Mouse (Mus musculus): ENCODE measurements at regions not wholly inside any gene's neighbourhood (a gene's known extent, or its start where the extent isn't known, plus 50 kb on each side); places are given as distances from the start of the nearest gene placed in this dataset.

GRCm38 (mm10) chr10:119395048-119395447 is 58.6 kb upstream of the Grip1 start:
- Histone ChIP-seq H3K36me3 (replicated peaks; ENCODE audit: control insufficient read depth, insufficient read depth, low read depth, low read length) (no peaks in the 10 kb centered on the region), H3K27me3 (ENCODE audit: control insufficient read depth, insufficient read depth, low read length) (no peaks in the 10 kb centered on the region), H3K9ac (replicated peaks; ENCODE audit: low read length) (no peak overlapping the region), H3K9me3 (replicated peaks; ENCODE audit: control insufficient read depth, low read length) (no peaks in the 10 kb centered on the region), H3K4me3 (ENCODE audit: low read depth, low read length) (no peak overlapping the region), H3K4me2 (ENCODE audit: low read depth, low read length) (no peak overlapping the region), H3K4me1 (ENCODE audit: control insufficient read depth, insufficient read depth, low read length) (no peaks in the 10 kb centered on the region), H3K27ac (replicated peaks; ENCODE audit: low read depth, low read length) (no peak overlapping the region)
- ATAC-seq (replicated peaks; ENCODE audit: insufficient number of reproducible peaks, low FRiP score, low TSS enrichment, low read depth): no peak
- WGBS: 78% methylated on average over 5 of the region's 5 CpGs
- no peak for DNase-seq (ENCODE audit: low spot score)

DNA sequence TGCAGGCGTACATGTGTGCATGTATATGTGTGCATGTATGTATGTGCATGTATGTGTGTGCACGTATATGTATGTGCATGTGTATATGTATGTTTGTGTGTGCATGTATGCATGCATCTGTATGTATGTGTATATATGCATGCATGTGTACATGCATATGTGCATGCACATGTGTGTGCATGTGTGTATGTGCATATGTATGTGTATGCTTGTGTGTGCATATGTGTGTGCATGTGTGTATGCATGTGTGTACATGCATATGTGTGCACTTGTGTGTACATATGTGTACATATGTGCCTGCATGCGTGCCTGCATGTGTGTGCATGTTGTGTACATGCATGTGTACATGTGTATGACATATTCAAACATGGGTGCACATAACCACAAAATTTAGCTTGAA is 65.7 kb upstream of the Grip1 start:
- no peaks in the 10 kb centered on the region for H3K27me3 ChIP-seq (ENCODE audit: control insufficient read depth, insufficient read depth, low read length)
- no peak overlapping the region for H3K4me2 ChIP-seq (ENCODE audit: low read depth, low read length)
- ATAC-seq (replicated peaks; ENCODE audit: insufficient number of reproducible peaks, low FRiP score, low TSS enrichment, low read depth): no peak
- no peaks in the 10 kb centered on the region for H3K9me3 ChIP-seq (replicated peaks; ENCODE audit: control insufficient read depth, low read length)
- DNase-seq (ENCODE audit: low spot score): no peak
- no peaks in the 10 kb centered on the region for H3K4me1 ChIP-seq (ENCODE audit: control insufficient read depth, insufficient read depth, low read length)
- WGBS: 90% methylated on average over 3 of the region's 3 CpGs
- no peak overlapping the region for H3K9ac ChIP-seq (replicated peaks; ENCODE audit: low read length)
- H3K36me3 ChIP-seq (replicated peaks; ENCODE audit: control insufficient read depth, insufficient read depth, low read depth, low read length): no peaks in the 10 kb centered on the region
- H3K27ac ChIP-seq (replicated peaks; ENCODE audit: low read depth, low read length): no peak overlapping the region
- H3K4me3 ChIP-seq (ENCODE audit: low read depth, low read length): no peak overlapping the region

DNA sequence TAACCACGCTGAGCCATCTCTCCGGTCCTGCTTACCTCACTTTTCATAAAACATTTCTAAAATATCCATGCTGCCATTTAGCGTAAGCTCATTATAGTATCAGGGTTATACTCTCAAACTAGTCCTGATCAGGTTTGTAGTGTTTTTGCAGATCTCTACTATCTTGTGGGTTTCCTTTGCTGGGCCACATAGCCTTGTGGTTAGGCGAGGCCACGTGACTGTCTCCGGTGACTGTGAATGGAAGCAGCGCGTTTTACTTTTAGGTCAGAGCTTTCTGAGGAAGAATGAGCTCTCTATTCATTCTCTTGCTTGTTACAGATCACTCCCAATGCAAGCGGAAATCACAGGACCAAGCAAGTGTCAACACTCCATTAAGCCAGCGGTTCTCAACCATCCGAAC is 71.4 kb upstream of the Grip1 start:
- H3K4me2 ChIP-seq (ENCODE audit: low read depth, low read length): no peak overlapping the region
- no peaks in the 10 kb centered on the region for H3K27me3 ChIP-seq (ENCODE audit: control insufficient read depth, insufficient read depth, low read length)
- DNase-seq (ENCODE audit: low spot score) (no peak), ATAC-seq (replicated peaks; ENCODE audit: insufficient number of reproducible peaks, low FRiP score, low TSS enrichment, low read depth) (no peak)
- no peaks in the 10 kb centered on the region for H3K36me3 ChIP-seq (replicated peaks; ENCODE audit: control insufficient read depth, insufficient read depth, low read depth, low read length)
- no peak overlapping the region for H3K4me3 ChIP-seq (ENCODE audit: low read depth, low read length)
- H3K4me1 ChIP-seq (ENCODE audit: control insufficient read depth, insufficient read depth, low read length): no peaks in the 10 kb centered on the region
- 90% methylated on average over 11 of the region's 11 CpGs for WGBS
- H3K9ac ChIP-seq (replicated peaks; ENCODE audit: low read length): no peak overlapping the region
- H3K27ac ChIP-seq (replicated peaks; ENCODE audit: low read depth, low read length): no peak overlapping the region
- no peaks in the 10 kb centered on the region for H3K9me3 ChIP-seq (replicated peaks; ENCODE audit: control insufficient read depth, low read length)

DNA sequence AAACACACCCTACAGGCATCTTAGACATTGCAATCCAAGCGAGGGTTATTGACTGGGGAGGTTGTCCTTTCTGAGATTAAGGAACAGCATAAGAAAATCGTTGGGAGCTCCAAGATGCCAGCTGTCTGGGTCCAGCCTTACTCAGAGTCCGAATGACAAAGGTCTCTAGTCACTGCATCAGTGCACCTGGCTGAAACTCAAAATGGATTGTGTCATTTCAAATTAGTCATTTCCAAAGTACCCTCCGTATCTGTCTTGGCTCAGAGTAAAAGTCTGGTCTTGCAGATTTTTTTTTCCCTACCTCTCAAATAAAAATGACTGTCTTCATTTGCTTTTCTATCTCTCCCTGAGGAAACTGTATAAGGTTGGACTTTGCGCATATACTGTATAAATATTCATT is 85.1 kb upstream of the Grip1 start:
- no peak overlapping the region for H3K4me3 ChIP-seq (ENCODE audit: low read depth, low read length)
- H3K27ac ChIP-seq (replicated peaks; ENCODE audit: low read depth, low read length): no peak overlapping the region
- H3K4me2 ChIP-seq (ENCODE audit: low read depth, low read length): no peak overlapping the region
- no peak for ATAC-seq (replicated peaks; ENCODE audit: insufficient number of reproducible peaks, low FRiP score, low TSS enrichment, low read depth)
- H3K9me3 ChIP-seq (replicated peaks; ENCODE audit: control insufficient read depth, low read length): no peaks in the 10 kb centered on the region
- WGBS: 68% methylated on average over 5 of the region's 5 CpGs
- no peaks in the 10 kb centered on the region for H3K4me1 ChIP-seq (ENCODE audit: control insufficient read depth, insufficient read depth, low read length)
- no peaks in the 10 kb centered on the region for H3K36me3 ChIP-seq (replicated peaks; ENCODE audit: control insufficient read depth, insufficient read depth, low read depth, low read length)
- H3K27me3 ChIP-seq (ENCODE audit: control insufficient read depth, insufficient read depth, low read length): no peaks in the 10 kb centered on the region
- DNase-seq (ENCODE audit: low spot score): no peak
- no peak overlapping the region for H3K9ac ChIP-seq (replicated peaks; ENCODE audit: low read length)

- peak; percentile 48 for DNase-seq (ENCODE audit: low spot score)
- 49% methylated on average over 3 of the region's 3 CpGs for WGBS
Measured at GRCm38 (mm10) chr10:119363616-119364015, 90.0 kb upstream of the Grip1 start.

GRCm38 (mm10) chr10:119358730-119359292 is 94.8 kb upstream of the Grip1 start:
- 70% methylated on average over 7 of the region's 7 CpGs for WGBS
- Histone ChIP-seq H3K4me2 (ENCODE audit: low read depth, low read length) (no peak overlapping the region), H3K36me3 (replicated peaks; ENCODE audit: control insufficient read depth, insufficient read depth, low read depth, low read length) (no peaks in the 10 kb centered on the region), H3K4me3 (ENCODE audit: low read depth, low read length) (no peak overlapping the region), H3K4me1 (ENCODE audit: control insufficient read depth, insufficient read depth, low read length) (no peaks in the 10 kb centered on the region), H3K9ac (replicated peaks; ENCODE audit: low read length) (no peak overlapping the region), H3K27ac (replicated peaks; ENCODE audit: low read depth, low read length) (no peak overlapping the region), H3K9me3 (replicated peaks; ENCODE audit: control insufficient read depth, low read length) (no peaks in the 10 kb centered on the region), H3K27me3 (ENCODE audit: control insufficient read depth, insufficient read depth, low read length) (no peaks in the 10 kb centered on the region)
- no peak for ATAC-seq (replicated peaks; ENCODE audit: insufficient number of reproducible peaks, low FRiP score, low TSS enrichment, low read depth)
- no peak for DNase-seq (ENCODE audit: low spot score)

More at GRCm38 (mm10) chr10:119363616-119364015, 90.0 kb upstream of the Grip1 start:
- H3K27me3 ChIP-seq (ENCODE audit: control insufficient read depth, insufficient read depth, low read length): no peaks in the 10 kb centered on the region
- H3K4me1 ChIP-seq (ENCODE audit: control insufficient read depth, insufficient read depth, low read length): no peaks in the 10 kb centered on the region
- no peak overlapping the region for H3K27ac ChIP-seq (replicated peaks; ENCODE audit: low read depth, low read length)
- H3K4me3 ChIP-seq (ENCODE audit: low read depth, low read length): no peak overlapping the region
- no peaks in the 10 kb centered on the region for H3K9me3 ChIP-seq (replicated peaks; ENCODE audit: control insufficient read depth, low read length)
- H3K36me3 ChIP-seq (replicated peaks; ENCODE audit: control insufficient read depth, insufficient read depth, low read depth, low read length): no peaks in the 10 kb centered on the region
- no peak overlapping the region for H3K9ac ChIP-seq (replicated peaks; ENCODE audit: low read length)
- no peak overlapping the region for H3K4me2 ChIP-seq (ENCODE audit: low read depth, low read length)
- ATAC-seq (replicated peaks; ENCODE audit: insufficient number of reproducible peaks, low FRiP score, low TSS enrichment, low read depth): no peak

- Histone ChIP-seq H3K4me2 (ENCODE audit: low read depth, low read length) (no peak overlapping the region), H3K27ac (replicated peaks; ENCODE audit: low read depth, low read length) (no peak overlapping the region), H3K4me3 (ENCODE audit: low read depth, low read length) (no peak overlapping the region), H3K9ac (replicated peaks; ENCODE audit: low read length) (no peak overlapping the region), H3K4me1 (ENCODE audit: control insufficient read depth, insufficient read depth, low read length) (no peaks in the 10 kb centered on the region), H3K27me3 (ENCODE audit: control insufficient read depth, insufficient read depth, low read length) (no peaks in the 10 kb centered on the region), H3K36me3 (replicated peaks; ENCODE audit: control insufficient read depth, insufficient read depth, low read depth, low read length) (no peaks in the 10 kb centered on the region), H3K9me3 (replicated peaks; ENCODE audit: control insufficient read depth, low read length) (no peaks in the 10 kb centered on the region)
- ATAC-seq (replicated peaks; ENCODE audit: insufficient number of reproducible peaks, low FRiP score, low TSS enrichment, low read depth) (no peak), DNase-seq (ENCODE audit: low spot score) (no peak)
- 73% methylated on average over 13 of the region's 13 CpGs for WGBS
Measured at GRCm38 (mm10) chr10:119342317-119343114, 102.7 kb upstream of the Cand1 start.

- no peaks in the 10 kb centered on the region for H3K4me1 ChIP-seq (ENCODE audit: control insufficient read depth, insufficient read depth, low read length)
- 68% methylated on average over 8 of the region's 8 CpGs for WGBS
- H3K4me3 ChIP-seq (ENCODE audit: low read depth, low read length): no peak overlapping the region
- ATAC-seq (replicated peaks; ENCODE audit: insufficient number of reproducible peaks, low FRiP score, low TSS enrichment, low read depth) (no peak), DNase-seq (ENCODE audit: low spot score) (no peak)
- no peaks in the 10 kb centered on the region for H3K9me3 ChIP-seq (replicated peaks; ENCODE audit: control insufficient read depth, low read length)
- no peak overlapping the region for H3K4me2 ChIP-seq (ENCODE audit: low read depth, low read length)
- no peak overlapping the region for H3K27ac ChIP-seq (replicated peaks; ENCODE audit: low read depth, low read length)
- H3K9ac ChIP-seq (replicated peaks; ENCODE audit: low read length): no peak overlapping the region
- H3K36me3 ChIP-seq (replicated peaks; ENCODE audit: control insufficient read depth, insufficient read depth, low read depth, low read length): no peaks in the 10 kb centered on the region
- H3K27me3 ChIP-seq (ENCODE audit: control insufficient read depth, insufficient read depth, low read length): no peaks in the 10 kb centered on the region
Measured at GRCm38 (mm10) chr10:119340323-119340722, 100.5 kb upstream of the Cand1 start.

All from embryonic facial prominence, embryonic 11.5 days (tissue).